In genomic region chr12:16895221-16895928, GRCm38 (mm10) we compare ENCODE assay signal across 8 mouse cellular contexts. TPM values are rescaled to one million over a fixed set of nuclear protein-coding genes. Genes with fewer than 3 reads are reported as not detected.
DNase-seq lines count a peak whose midpoint lies in the region; ATAC-seq lines count a peak whose summit lies in the region.

No protein-coding gene starts in this region.

- no peaks in the 10 kb centered on the region for H3K9me3 ChIP-seq in liver, embryonic 11.5 days (ENCODE audit: control insufficient read depth, low read length)

- H3K27ac ChIP-seq in brown adipose tissue, adult 24 weeks (replicated peaks; ENCODE audit: low read depth, low read length): peak overlapping the region; percentile 90
- peak overlapping the region; percentile 89 for H3K27ac ChIP-seq in liver, embryonic 11.5 days (ENCODE audit: low read depth, low read length)

- H3K4me1 ChIP-seq in brown adipose tissue, adult 24 weeks (ENCODE audit: control insufficient read depth, insufficient read depth, insufficient read length, low read length): peaks cover 8% of the 10 kb centered on the region
- H3K4me1 ChIP-seq in liver, embryonic 11.5 days (replicated peaks; ENCODE audit: control insufficient read depth, insufficient read depth, low read length): peaks cover 25% of the 10 kb centered on the region

- no peaks in the 10 kb centered on the region for H3K36me3 ChIP-seq in liver, embryonic 11.5 days (ENCODE audit: control insufficient read depth, insufficient read depth, low read length)

- WGBS in liver, embryonic 11.5 days: under 1% methylated on average over 35 of the region's 41 CpGs

- peak overlapping the region; percentile 94 for H3K4me2 ChIP-seq in liver, embryonic 11.5 days

- ATAC-seq in erythroid progenitor cell, adult 5-6 weeks (replicated peaks; ENCODE audit: low FRiP score, poor library complexity, severe bottlenecking): peak; percentile 60
- ATAC-seq in liver, embryonic 11.5 days (replicated peaks; ENCODE audit: low FRiP score): peak; percentile 32

- DNase-seq in right cerebral cortex, adult 18-20 months: peak; percentile 57
- no peak for DNase-seq in right cerebral cortex, postnatal 36 days (ENCODE audit: low spot score in 2 of 2)
- DNase-seq in heart, postnatal 10 days: peak; percentile 65 to 73
- peak; percentile 82 for DNase-seq in liver, embryonic 11.5 days (ENCODE audit: low spot score)
- peak; percentile 75 for DNase-seq in neural tube, embryonic 10.5 days (ENCODE audit: extremely low spot score, low spot score)
- peak; percentile 63 to 69 for DNase-seq in thymus, postnatal 36 days

- peak overlapping the region; percentile 92 for H3K9ac ChIP-seq in liver, embryonic 11.5 days (ENCODE audit: low read depth, low read length)

- peak overlapping the region; percentile 94 for H3K4me3 ChIP-seq in brown adipose tissue, adult 24 weeks (ENCODE audit: insufficient read depth, low read depth, low read length)
- peak overlapping the region; percentile 93 for H3K4me3 ChIP-seq in liver, embryonic 11.5 days (ENCODE audit: low read depth, low read length)

- intact Hi-C loops in heart, postnatal 10 days (cut with DNase I): loop anchor here (5.0 kb wide), 1 partner anchor 37 kb away; no protein-coding TSS in a partner anchor

- no peaks in the 10 kb centered on the region for H3K27me3 ChIP-seq in liver, embryonic 11.5 days (replicated peaks; ENCODE audit: control insufficient read depth, insufficient read depth, low read length)

RNA-seq across cellular contexts. Expression of gene Rock2, which starts 0.7 kb away (rescaled TPM):
- polyA plus RNA-seq in brown adipose tissue, adult 24 weeks (2012; ENCODE audit: insufficient read depth, insufficient read length, missing spikeins): 31.0 and 33.4 TPM in 2 replicates
- 51.9 and 55.8 TPM in 2 replicates for total RNA-seq in erythroid progenitor cell, adult 5-6 weeks (2015; ENCODE audit: low replicate concordance)
- 57.9 and 73.0 TPM in 2 replicates for total RNA-seq in erythroid progenitor cell, adult 5-6 weeks (2017; ENCODE audit: low replicate concordance)
- 10 to 100 TPM; 90.0 to 93.5 TPM for total RNA-seq in heart, postnatal 10 days (2021)
- polyA plus RNA-seq in liver, embryonic 11.5 days (2014; fragmentation: Nextera tagmentation; extraction: Ambion mirVana): 11.7 and 14.4 TPM in 2 replicates

Comparison
In these comparisons a context has a peak if more than half of its experiments do, and no peak if none do; other contexts are left out.
1. DNase-seq: peak in right cerebral cortex, adult 18-20 months (single experiment), heart, postnatal 10 days (2 of 2), liver, embryonic 11.5 days (single experiment), neural tube, embryonic 10.5 days (single experiment) and thymus, postnatal 36 days (2 of 2); none in right cerebral cortex, postnatal 36 days (0 of 2).